In the genomic region with DNA sequence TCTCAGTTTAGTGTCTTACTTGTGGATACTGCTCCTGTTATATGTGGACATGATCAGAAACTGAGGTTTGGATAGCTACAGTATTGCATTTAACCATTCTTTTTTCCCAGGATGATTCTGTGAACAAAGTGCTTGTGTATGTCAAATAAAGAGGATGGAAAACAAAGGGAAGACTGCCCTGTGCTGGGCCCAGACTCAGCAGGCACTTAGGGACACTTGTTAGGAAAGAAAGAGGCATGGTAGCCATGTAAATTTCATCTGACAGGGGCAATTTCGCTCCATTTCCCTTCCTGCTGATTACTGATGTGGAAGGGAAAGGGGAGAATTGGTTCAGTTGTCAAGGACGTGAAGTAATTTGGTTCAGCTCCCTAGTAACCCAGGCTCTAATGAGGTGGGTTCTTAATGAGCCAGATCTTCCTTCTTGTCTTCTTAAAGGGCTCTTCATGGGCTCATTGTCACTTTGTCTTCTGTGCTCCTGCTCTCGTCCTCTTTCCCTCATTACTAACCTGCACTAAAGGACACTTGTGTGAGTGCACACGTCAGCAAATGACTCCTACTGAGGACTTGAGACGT, we compare ENCODE assay signal across 23 mouse cellular contexts.
A peak's percentile ranks its signal among the peaks of the same experiment; 100 is the strongest.
DNase-seq lines count a peak whose midpoint lies in the region; ATAC-seq lines count a peak whose summit lies in the region.
"Had no signal": no experiment of that assay in that cellular context is flagged by ENCODE, and none has a peak within 500 bp of the region (broad histone marks: within the 10 kb centered on the region; RNA-seq: fewer than 3 reads in every experiment).

No protein-coding gene starts in this region.

- no peaks in the 10 kb centered on the region for H3K36me3 ChIP-seq in forebrain, embryonic 10.5 days (replicated peaks)
- H3K36me3 ChIP-seq in forebrain, embryonic 15.5 days: no peaks in the 10 kb centered on the region
- no peaks in the 10 kb centered on the region for H3K36me3 ChIP-seq in neural tube, embryonic 11.5 days (ENCODE audit: control insufficient read depth, insufficient read depth, low read length)
- no peaks in the 10 kb centered on the region for H3K36me3 ChIP-seq in forebrain, embryonic 14.5 days (ENCODE audit: control insufficient read depth, insufficient read depth, low read length)
- H3K36me3 ChIP-seq: embryonic facial prominence, embryonic 15.5 days; heart, embryonic 13.5 days; midbrain, embryonic 12.5 days; stomach, embryonic 15.5 days had no signal

- peak overlapping the region; percentile 58; the same call in 1 of the 2 replicates for H3K27ac ChIP-seq in forebrain, embryonic 10.5 days
- no peak overlapping the region for H3K27ac ChIP-seq in forebrain, embryonic 15.5 days (replicated peaks)
- H3K27ac ChIP-seq in neural tube, embryonic 11.5 days (ENCODE audit: low read depth, low read length): no peak overlapping the region
- H3K27ac ChIP-seq in forebrain, embryonic 14.5 days (ENCODE audit: low read depth, low read length): no peak overlapping the region
- H3K27ac ChIP-seq: embryonic facial prominence, embryonic 15.5 days; heart, embryonic 13.5 days; layer of hippocampus, adult 2 months; midbrain, embryonic 12.5 days; stomach, embryonic 15.5 days had no signal

- H3K4me3 ChIP-seq in forebrain, embryonic 10.5 days: no peak overlapping the region
- H3K4me3 ChIP-seq in forebrain, embryonic 15.5 days: no peak overlapping the region
- H3K4me3 ChIP-seq in neural tube, embryonic 11.5 days (ENCODE audit: low read depth, low read length): no peak overlapping the region
- no peak overlapping the region for H3K4me3 ChIP-seq in forebrain, embryonic 14.5 days (ENCODE audit: low read depth, low read length)
- H3K4me3 ChIP-seq: embryonic facial prominence, embryonic 15.5 days; heart, embryonic 13.5 days; layer of hippocampus, adult 2 months; midbrain, embryonic 12.5 days; stomach, embryonic 15.5 days had no signal

- H3K9me3 ChIP-seq in forebrain, embryonic 10.5 days: no peaks in the 10 kb centered on the region
- no peaks in the 10 kb centered on the region for H3K9me3 ChIP-seq in forebrain, embryonic 15.5 days
- H3K9me3 ChIP-seq in neural tube, embryonic 11.5 days (ENCODE audit: control insufficient read depth, low read length): no peaks in the 10 kb centered on the region
- H3K9me3 ChIP-seq in forebrain, embryonic 14.5 days (replicated peaks; ENCODE audit: control insufficient read depth, low read length): no peaks in the 10 kb centered on the region
- H3K9me3 ChIP-seq: embryonic facial prominence, embryonic 15.5 days; heart, embryonic 13.5 days; midbrain, embryonic 12.5 days; stomach, embryonic 15.5 days had no signal

- no peak overlapping the region for H3K4me2 ChIP-seq in forebrain, embryonic 15.5 days (replicated peaks)
- no peak overlapping the region for H3K4me2 ChIP-seq in neural tube, embryonic 11.5 days (ENCODE audit: low read depth)
- H3K4me2 ChIP-seq in forebrain, embryonic 14.5 days (ENCODE audit: low read length): no peak overlapping the region
- H3K4me2 ChIP-seq: embryonic facial prominence, embryonic 15.5 days; heart, embryonic 13.5 days; midbrain, embryonic 12.5 days; stomach, embryonic 15.5 days had no signal

- H3K4me1 ChIP-seq in forebrain, embryonic 10.5 days: peaks cover 15% of the 10 kb centered on the region
- H3K4me1 ChIP-seq in forebrain, embryonic 15.5 days: no peaks in the 10 kb centered on the region
- no peaks in the 10 kb centered on the region for H3K4me1 ChIP-seq in neural tube, embryonic 11.5 days (ENCODE audit: control insufficient read depth, insufficient read depth, low read length)
- H3K4me1 ChIP-seq in forebrain, embryonic 14.5 days (ENCODE audit: control insufficient read depth, insufficient read depth, low read length): no peaks in the 10 kb centered on the region
- H3K4me1 ChIP-seq: embryonic facial prominence, embryonic 15.5 days; heart, embryonic 13.5 days; midbrain, embryonic 12.5 days; stomach, embryonic 15.5 days had no signal

- ATAC-seq in forebrain, embryonic 15.5 days (replicated peaks): no peak
- ATAC-seq in neural tube, embryonic 11.5 days (ENCODE audit: insufficient read depth, low FRiP score, low TSS enrichment): peak; percentile 35; the same call in 1 of the 2 replicates
- peak; percentile 66 for ATAC-seq in forebrain, embryonic 14.5 days
- ATAC-seq in megakaryocyte-erythroid progenitor cell, adult 5-6 weeks (replicated peaks; ENCODE audit: low FRiP score, low TSS enrichment, poor library complexity, severe bottlenecking): no peak
- ATAC-seq: intestine, postnatal 0 days; Patski had no signal

- H3K9ac ChIP-seq in forebrain, embryonic 15.5 days (replicated peaks): no peak overlapping the region
- no peak overlapping the region for H3K9ac ChIP-seq in neural tube, embryonic 11.5 days (ENCODE audit: low read length)
- no peak overlapping the region for H3K9ac ChIP-seq in forebrain, embryonic 14.5 days (ENCODE audit: low read length)
- H3K9ac ChIP-seq: embryonic facial prominence, embryonic 15.5 days; heart, embryonic 13.5 days; midbrain, embryonic 12.5 days; stomach, embryonic 15.5 days had no signal

- H3K27me3 ChIP-seq in forebrain, embryonic 10.5 days (ENCODE audit: poor library complexity, severe bottlenecking): peaks cover 54% of the 10 kb centered on the region
- H3K27me3 ChIP-seq in forebrain, embryonic 15.5 days: no peaks in the 10 kb centered on the region
- H3K27me3 ChIP-seq in neural tube, embryonic 11.5 days (ENCODE audit: control insufficient read depth, insufficient read depth, low read length): no peaks in the 10 kb centered on the region
- no peaks in the 10 kb centered on the region for H3K27me3 ChIP-seq in forebrain, embryonic 14.5 days (replicated peaks; ENCODE audit: control insufficient read depth, insufficient read depth, low read length)
- H3K27me3 ChIP-seq: embryonic facial prominence, embryonic 15.5 days; heart, embryonic 13.5 days; stomach, embryonic 15.5 days had no signal

- WGBS in forebrain, embryonic 10.5 days: 41% methylated on average over 5 of the region's 5 CpGs
- WGBS in forebrain, embryonic 15.5 days: 29% methylated on average over 5 of the region's 5 CpGs
- WGBS in neural tube, embryonic 11.5 days: 32% methylated on average over 5 of the region's 5 CpGs
- 34% methylated on average over 5 of the region's 5 CpGs for WGBS in forebrain, embryonic 14.5 days

- DNase-seq in forebrain, embryonic 10.5 days (ENCODE audit: extremely low spot score, low spot score): no peak
- DNase-seq in neural tube, embryonic 11.5 days (ENCODE audit: low spot score): peak; percentile 13
- no peak for DNase-seq in neural tube, embryonic 10.5 days (ENCODE audit: extremely low spot score, low spot score)
- DNase-seq in forebrain, embryonic 14.5 days (ENCODE audit: low spot score): peak; percentile 46
- DNase-seq in retina, postnatal 1 day: peak; percentile 93
- no peak for DNase-seq in lung, postnatal 10 days
- DNase-seq: adrenal gland, postnatal 36 days; cerebellum, adult 11 months; cerebellum, adult 9-11 months; gastrocnemius, postnatal 14 days; heart, adult 18-20 months; kidney, postnatal 25 days; layer of hippocampus, postnatal 36 days; thymus, postnatal 36 days had no signal

Comparison
In these comparisons a context has a peak if more than half of its experiments do, and no peak if none do; other contexts are left out.
1. DNase-seq: peak in neural tube, embryonic 11.5 days (single experiment), forebrain, embryonic 14.5 days (single experiment) and retina, postnatal 1 day (single experiment); none in forebrain, embryonic 10.5 days (single experiment), neural tube, embryonic 10.5 days (single experiment) and lung, postnatal 10 days (single experiment).
2. ATAC-seq: peak in neural tube, embryonic 11.5 days (single experiment) and forebrain, embryonic 14.5 days (single experiment); none in forebrain, embryonic 15.5 days (single experiment) and megakaryocyte-erythroid progenitor cell, adult 5-6 weeks (single experiment).